Mouse (Mus musculus) lung, postnatal 0 days (tissue): ENCODE measurements at regions not wholly inside any gene's neighbourhood (a gene's known extent, or its start where the extent isn't known, plus 50 kb on each side); places are given as distances from the start of the nearest gene placed in this dataset.

Experiments
- CTCF ChIP-seq: IDR thresholded peaks from 2 replicates; pipeline ENCODE4 v1.5.1; 2016; ENCODE audit warnings: antibody characterized with exemption, mild to moderate bottlenecking
- EP300 ChIP-seq: IDR thresholded peaks from 2 replicates; pipeline ENCODE4 v1.6.1; 2016; ENCODE audit warnings: antibody characterized with exemption, mild to moderate bottlenecking, control low read depth

- TF ChIP-seq CTCF (no peak), EP300 (peak; percentile 24; the same call in 1 of the 2 replicates)
Measured at GRCm38 (mm10) chr9:50395543-50395942, 50.8 kb upstream of the Rpl10-ps3 start.
